Mouse (Mus musculus): ENCODE measurements around the gene Elovl7.

The Elovl7 gene

GRCm38 (mm10) chr13:108229191-108229590 lies 15.0 kb downstream of the Elovl7 start:
- in situ Hi-C loops (cut with MboI; ENCODE audit: low pct_unique_long_range_greater_than_20kb in 1 of 2, low sequenced_read_pairs in 2 of 2, unreplicated experiment in 1 of 2) = no loop called here

- in situ Hi-C loops (cut with MboI; ENCODE audit: low pct_unique_long_range_greater_than_20kb in 1 of 2, low sequenced_read_pairs in 2 of 2, unreplicated experiment in 1 of 2) = no loop called here
These were observed 15.6 kb downstream of the Elovl7 start for GRCm38 (mm10) chr13:108229634-108230330.

- in situ Hi-C loops (cut with MboI; ENCODE audit: low pct_unique_long_range_greater_than_20kb in 1 of 2, low sequenced_read_pairs in 2 of 2, unreplicated experiment in 1 of 2) = no loop called here
These were observed 25.8 kb downstream of the Elovl7 start for GRCm38 (mm10) chr13:108240012-108240411.

- in situ Hi-C loops (cut with MboI; ENCODE audit: low pct_unique_long_range_greater_than_20kb in 1 of 2, low sequenced_read_pairs in 2 of 2, unreplicated experiment in 1 of 2) = no loop called here
These were observed 27.5 kb downstream of the Elovl7 start for GRCm38 (mm10) chr13:108241715-108242114.

GRCm38 (mm10) chr13:108245086-108245697 lies 31.0 kb downstream of the Elovl7 start:
- in situ Hi-C loops (cut with MboI; ENCODE audit: low pct_unique_long_range_greater_than_20kb in 1 of 2, low sequenced_read_pairs in 2 of 2, unreplicated experiment in 1 of 2) = no loop called here

- in situ Hi-C loops (cut with MboI; ENCODE audit: low pct_unique_long_range_greater_than_20kb in 1 of 2, low sequenced_read_pairs in 2 of 2, unreplicated experiment in 1 of 2) = no loop called here
These were observed 36.9 kb downstream of the Elovl7 start for GRCm38 (mm10) chr13:108251106-108251505.

- in situ Hi-C loops (cut with MboI; ENCODE audit: low pct_unique_long_range_greater_than_20kb in 1 of 2, low sequenced_read_pairs in 2 of 2, unreplicated experiment in 1 of 2) = no loop called here
These were observed 39.8 kb downstream of the Elovl7 start for GRCm38 (mm10) chr13:108253977-108254376.

GRCm38 (mm10) chr13:108263042-108263441 lies 48.8 kb downstream of the Elovl7 start:
- in situ Hi-C loops (cut with MboI; ENCODE audit: low pct_unique_long_range_greater_than_20kb in 1 of 2, low sequenced_read_pairs in 2 of 2, unreplicated experiment in 1 of 2) = no loop called here

- in situ Hi-C loops (cut with MboI; ENCODE audit: low pct_unique_long_range_greater_than_20kb in 1 of 2, low sequenced_read_pairs in 2 of 2, unreplicated experiment in 1 of 2) = no loop called here
These were observed 51.2 kb downstream of the Elovl7 start for GRCm38 (mm10) chr13:108265394-108265793.

- in situ Hi-C loops (cut with MboI; ENCODE audit: low pct_unique_long_range_greater_than_20kb in 1 of 2, low sequenced_read_pairs in 2 of 2, unreplicated experiment in 1 of 2) = no loop called here
These were observed 53.8 kb downstream of the Elovl7 start for GRCm38 (mm10) chr13:108267841-108268634.

GRCm38 (mm10) chr13:108271458-108272148 lies 57.4 kb downstream of the Elovl7 start:
- in situ Hi-C loops (cut with MboI; ENCODE audit: low pct_unique_long_range_greater_than_20kb in 1 of 2, low sequenced_read_pairs in 2 of 2, unreplicated experiment in 1 of 2) = no loop called here

- in situ Hi-C loops (cut with MboI; ENCODE audit: low pct_unique_long_range_greater_than_20kb in 1 of 2, low sequenced_read_pairs in 2 of 2, unreplicated experiment in 1 of 2) = no loop called here
These were observed 58.1 kb downstream of the Elovl7 start for GRCm38 (mm10) chr13:108272332-108272731.

GRCm38 (mm10) chr13:108273034-108273433 lies 58.8 kb downstream of the Elovl7 start:
- in situ Hi-C loops (cut with MboI; ENCODE audit: low pct_unique_long_range_greater_than_20kb in 1 of 2, low sequenced_read_pairs in 2 of 2, unreplicated experiment in 1 of 2) = no loop called here

GRCm38 (mm10) chr13:108273456-108273855 lies 59.3 kb downstream of the Elovl7 start:
- in situ Hi-C loops (cut with MboI; ENCODE audit: low pct_unique_long_range_greater_than_20kb in 1 of 2, low sequenced_read_pairs in 2 of 2, unreplicated experiment in 1 of 2) = no loop called here

- in situ Hi-C loops (cut with MboI; ENCODE audit: low pct_unique_long_range_greater_than_20kb in 1 of 2, low sequenced_read_pairs in 2 of 2, unreplicated experiment in 1 of 2) = no loop called here
These were observed 62.4 kb downstream of the Elovl7 start for GRCm38 (mm10) chr13:108276561-108276960.

- in situ Hi-C loops (cut with MboI; ENCODE audit: low pct_unique_long_range_greater_than_20kb in 1 of 2, low sequenced_read_pairs in 2 of 2, unreplicated experiment in 1 of 2) = no loop called here
These were observed 63.1 kb downstream of the Elovl7 start for GRCm38 (mm10) chr13:108277320-108277719.

- in situ Hi-C loops (cut with MboI; ENCODE audit: low pct_unique_long_range_greater_than_20kb in 1 of 2, low sequenced_read_pairs in 2 of 2, unreplicated experiment in 1 of 2) = no loop called here
These were observed 64.4 kb downstream of the Elovl7 start for GRCm38 (mm10) chr13:108278592-108278991.

GRCm38 (mm10) chr13:108284312-108284711 lies 70.1 kb downstream of the Elovl7 start:
- in situ Hi-C loops (cut with MboI; ENCODE audit: low pct_unique_long_range_greater_than_20kb in 1 of 2, low sequenced_read_pairs in 2 of 2, unreplicated experiment in 1 of 2) = no loop called here

- in situ Hi-C loops (cut with MboI; ENCODE audit: low pct_unique_long_range_greater_than_20kb in 1 of 2, low sequenced_read_pairs in 2 of 2, unreplicated experiment in 1 of 2) = no loop called here
These were observed 73.7 kb downstream of the Elovl7 start for GRCm38 (mm10) chr13:108287953-108288352.
